Mouse (Mus musculus): ENCODE measurements around the gene Arhgap9. TPM values are rescaled to one million over a fixed set of nuclear protein-coding genes. Genes with fewer than 3 reads are reported as not detected.

The Arhgap9 gene
- polyA plus RNA-seq, 1 experiment: 0.97 TPM

GRCm38 (mm10) chr10:127288800-127289572 lies 32.8 kb upstream of the Arhgap9 start, which contains the start of gene Mbd6:
Gene Mbd6, minus strand, starts transcription at chr10:127289018.
- peaks cover 20% of the 10 kb centered on the region; the same call in 1 of the 2 replicates for H3K4me1 ChIP-seq (ENCODE audit: control insufficient read depth, insufficient read depth, low read length)
- peak within 1 kb of the TSS; percentile 78 for H3K4me3 ChIP-seq (replicated peaks; ENCODE audit: insufficient read depth, low read depth, low read length)
- DNase-seq: peak; percentile 92 to 93
- no peaks in the 10 kb centered on the region for H3K27me3 ChIP-seq (ENCODE audit: control insufficient read depth, insufficient read depth, low read length)
- TF ChIP-seq POLR2A (IDR thresholded peaks at IDR 0.05; ENCODE audit: borderline replicate concordance, insufficient read depth, low read length) (0 out of 2 replicates have a peak, but pooled peaks have one; percentile 33), CTCF (IDR thresholded peaks at IDR 0.05; ENCODE audit: borderline replicate concordance, insufficient read depth, low read depth, low read length) (no peak)
- WGBS: under 1% methylated on average over 56 of the region's 65 CpGs
- peak within 1 kb of the TSS; percentile 96 for H3K27ac ChIP-seq (ENCODE audit: insufficient read depth, low read length)

DNA sequence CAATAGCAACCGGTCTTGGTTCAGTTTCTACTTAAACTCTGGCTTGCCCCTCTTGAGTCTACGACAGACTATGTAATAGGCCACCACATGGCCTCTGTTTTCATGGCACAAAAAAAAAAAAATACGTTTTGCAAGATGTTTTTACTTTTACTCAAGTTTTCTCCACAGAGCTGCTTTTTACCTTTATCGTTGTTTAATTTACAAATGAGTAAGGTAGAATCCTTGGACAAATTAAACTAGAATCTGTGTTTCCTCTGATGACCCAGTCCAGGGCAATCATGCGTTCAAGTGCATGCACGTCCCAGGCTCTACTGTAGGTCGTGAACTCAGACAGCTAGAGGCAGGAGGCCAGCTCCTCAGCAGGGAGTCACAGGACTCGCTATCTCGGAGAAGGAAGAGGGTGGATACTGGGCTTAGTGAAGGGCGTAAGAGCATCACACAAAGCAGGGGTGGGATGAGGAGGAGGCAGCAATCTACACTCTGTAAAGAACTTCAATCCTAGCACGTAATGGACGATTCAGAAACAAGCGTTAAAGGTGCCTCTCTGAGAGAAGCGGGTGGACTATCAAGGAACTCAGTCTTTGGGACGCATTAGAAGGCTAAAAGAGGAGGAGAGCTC lies 32.1 kb upstream of the Arhgap9 start:
- peaks cover 17% of the 10 kb centered on the region; the same call in 1 of the 2 replicates for H3K4me1 ChIP-seq (ENCODE audit: control insufficient read depth, insufficient read depth, low read length)
- peak; percentile 84 to 85 for DNase-seq
- no peaks in the 10 kb centered on the region for H3K27me3 ChIP-seq (ENCODE audit: control insufficient read depth, insufficient read depth, low read length)
- WGBS: under 1% methylated on average over 15 of the region's 15 CpGs
- TF ChIP-seq CTCF (IDR thresholded peaks at IDR 0.05; ENCODE audit: borderline replicate concordance, insufficient read depth, low read depth, low read length) (no peak), POLR2A (IDR thresholded peaks at IDR 0.05; ENCODE audit: borderline replicate concordance, insufficient read depth, low read length) (peak; percentile 17; the same call in 1 of the 2 replicates)
- H3K27ac ChIP-seq (ENCODE audit: insufficient read depth, low read length): peak overlapping the region; percentile 96
- H3K4me3 ChIP-seq (replicated peaks; ENCODE audit: insufficient read depth, low read depth, low read length): peak overlapping the region; percentile 78

DNA sequence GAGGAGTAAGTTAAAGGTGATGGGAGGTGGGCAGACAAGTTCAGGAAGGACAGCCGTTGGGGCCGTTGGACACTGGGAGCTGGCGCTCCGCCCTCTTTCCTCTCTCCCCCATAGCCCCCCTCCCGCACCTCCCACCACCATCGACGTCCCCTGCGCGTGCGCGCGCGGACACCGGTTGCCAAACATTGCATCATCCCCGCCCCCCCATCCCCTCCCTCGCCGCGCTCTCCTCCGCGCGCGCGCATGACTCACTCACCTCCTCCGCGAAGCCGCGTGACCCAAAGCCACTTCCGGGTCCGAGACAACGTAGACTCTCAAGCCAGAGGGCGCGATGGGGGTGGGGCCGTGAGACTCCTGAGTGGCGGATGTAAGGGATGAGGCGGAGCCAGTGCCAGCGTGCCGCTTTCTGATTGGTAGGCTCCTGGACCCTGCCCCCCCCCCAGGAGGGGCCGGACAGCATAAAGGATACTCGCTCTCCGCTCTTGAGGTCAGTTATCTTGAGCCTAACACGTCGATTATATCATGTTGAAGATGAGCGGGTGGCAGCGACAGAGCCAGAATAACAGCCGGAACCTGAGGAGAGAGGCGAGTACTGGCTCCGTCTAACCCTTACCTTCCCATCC lies 31.3 kb upstream of the Arhgap9 start:
- Histone ChIP-seq H3K27me3 (ENCODE audit: control insufficient read depth, insufficient read depth, low read length) (no peaks in the 10 kb centered on the region), H3K4me3 (replicated peaks; ENCODE audit: insufficient read depth, low read depth, low read length) (peak overlapping the region; percentile 97), H3K27ac (ENCODE audit: insufficient read depth, low read length) (peak overlapping the region; percentile 96), H3K4me1 (ENCODE audit: control insufficient read depth, insufficient read depth, low read length) (peaks cover 16% of the 10 kb centered on the region; the same call in 1 of the 2 replicates)
- peak; percentile 100 for DNase-seq
- TF ChIP-seq POLR2A (IDR thresholded peaks at IDR 0.05; ENCODE audit: borderline replicate concordance, insufficient read depth, low read length) (peak; percentile 98; the same call in 1 of the 2 replicates), CTCF (IDR thresholded peaks at IDR 0.05; ENCODE audit: borderline replicate concordance, insufficient read depth, low read depth, low read length) (no peak)
- 1% methylated on average over 46 of the region's 47 CpGs for WGBS

- no peak for TF ChIP-seq CTCF (IDR thresholded peaks at IDR 0.05; ENCODE audit: borderline replicate concordance, insufficient read depth, low read depth, low read length)
- no peak for TF ChIP-seq POLR2A (IDR thresholded peaks at IDR 0.05; ENCODE audit: borderline replicate concordance, insufficient read depth, low read length)
- H3K27me3 ChIP-seq (ENCODE audit: control insufficient read depth, insufficient read depth, low read length): no peaks in the 10 kb centered on the region
- H3K4me3 ChIP-seq (replicated peaks; ENCODE audit: insufficient read depth, low read depth, low read length): peak overlapping the region; percentile 97
- 2% methylated on average over 19 of the region's 19 CpGs for WGBS
- peak overlapping the region; percentile 25; the same call in 1 of the 2 replicates for H3K27ac ChIP-seq (ENCODE audit: insufficient read depth, low read length)
- H3K4me1 ChIP-seq (ENCODE audit: control insufficient read depth, insufficient read depth, low read length): peaks cover 15% of the 10 kb centered on the region; the same call in 1 of the 2 replicates
- DNase-seq: peak in 1 of 2 experiments; percentile 68
Measured at GRCm38 (mm10) chr10:127290930-127291880, 30.6 kb upstream of the Arhgap9 start.

GRCm38 (mm10) chr10:127291881-127292638 lies 29.7 kb upstream of the Arhgap9 start:
- no peak overlapping the region for H3K4me3 ChIP-seq (replicated peaks; ENCODE audit: insufficient read depth, low read depth, low read length)
- 35% methylated on average over 5 of the region's 5 CpGs for WGBS
- no peaks in the 10 kb centered on the region for H3K27me3 ChIP-seq (ENCODE audit: control insufficient read depth, insufficient read depth, low read length)
- no peak overlapping the region for H3K27ac ChIP-seq (ENCODE audit: insufficient read depth, low read length)
- DNase-seq: no peak
- TF ChIP-seq POLR2A (IDR thresholded peaks at IDR 0.05; ENCODE audit: borderline replicate concordance, insufficient read depth, low read length) (no peak), CTCF (IDR thresholded peaks at IDR 0.05; ENCODE audit: borderline replicate concordance, insufficient read depth, low read depth, low read length) (no peak)
- H3K4me1 ChIP-seq (ENCODE audit: control insufficient read depth, insufficient read depth, low read length): peaks cover 8% of the 10 kb centered on the region; the same call in 1 of the 2 replicates

GRCm38 (mm10) chr10:127292987-127293538 lies 28.7 kb upstream of the Arhgap9 start:
- peaks cover 3% of the 10 kb centered on the region; the same call in 1 of the 2 replicates for H3K4me1 ChIP-seq (ENCODE audit: control insufficient read depth, insufficient read depth, low read length)
- TF ChIP-seq POLR2A (IDR thresholded peaks at IDR 0.05; ENCODE audit: borderline replicate concordance, insufficient read depth, low read length): no peak
- no peak for TF ChIP-seq CTCF (IDR thresholded peaks at IDR 0.05; ENCODE audit: borderline replicate concordance, insufficient read depth, low read depth, low read length)
- DNase-seq: no peak
- 61% methylated on average over 6 of the region's 6 CpGs for WGBS
- no peak overlapping the region for H3K4me3 ChIP-seq (replicated peaks; ENCODE audit: insufficient read depth, low read depth, low read length)
- H3K27ac ChIP-seq (ENCODE audit: insufficient read depth, low read length): no peak overlapping the region
- H3K27me3 ChIP-seq (ENCODE audit: control insufficient read depth, insufficient read depth, low read length): no peaks in the 10 kb centered on the region

All from cerebellum, adult 2 months (tissue).